Mouse (Mus musculus): ENCODE results near the gene Mcoln3. TPM values are rescaled to one million over a fixed set of nuclear protein-coding genes. Genes with fewer than 3 reads are reported as not detected.
A peak's percentile ranks its signal among the peaks of the same experiment; 100 is the strongest.

Gene Mcoln3
- polyA plus RNA-seq, 1 experiment from 2014 or later, result 3.9 TPM

- peaks cover 26% of the 10 kb centered on the region for H3K4me1 ChIP-seq
- WGBS, result 81% methylated on average over 2 of the region's 2 CpGs
- no peak overlapping the region for H3K27ac ChIP-seq
- H3K4me2 ChIP-seq, result no peak overlapping the region
- peaks cover 79% of the 10 kb centered on the region for H3K27me3 ChIP-seq
- ATAC-seq (ENCODE audit: insufficient number of reproducible peaks, insufficient read depth, low FRiP score, low TSS enrichment, low read depth), result no peak
- no peak overlapping the region for H3K4me3 ChIP-seq
- no peak overlapping the region for H3K9ac ChIP-seq
- no peaks in the 10 kb centered on the region for H3K9me3 ChIP-seq
- no peaks in the 10 kb centered on the region for H3K36me3 ChIP-seq
Observed at GRCm38 (mm10) chr3:146152913-146153312, 35.7 kb downstream of the Mcoln3 start.

- Histone ChIP-seq H3K27ac (no peak overlapping the region; the same call in 1 of the 2 replicates), H3K4me1 (peaks cover 26% of the 10 kb centered on the region), H3K4me3 (peak overlapping the region; percentile 13; the same call in 1 of the 2 replicates), H3K36me3 (no peaks in the 10 kb centered on the region), H3K9me3 (no peaks in the 10 kb centered on the region), H3K27me3 (peaks cover 69% of the 10 kb centered on the region), H3K9ac (no peak overlapping the region), H3K4me2 (peak overlapping the region; percentile 47)
- WGBS, result 10% methylated on average over 11 of the region's 12 CpGs
- peak; percentile 53; the same call in 1 of the 2 replicates for ATAC-seq (ENCODE audit: insufficient number of reproducible peaks, insufficient read depth, low FRiP score, low TSS enrichment, low read depth)
Observed at GRCm38 (mm10) chr3:146153862-146154611, 36.8 kb downstream of the Mcoln3 start.

- WGBS, result 79% methylated on average over 13 of the region's 13 CpGs
- peaks cover 13% of the 10 kb centered on the region for H3K4me1 ChIP-seq
Observed at GRCm38 (mm10) chr3:146155628-146156576, 38.7 kb downstream of the Mcoln3 start.

GRCm38 (mm10) chr3:146156811-146157210, 39.6 kb downstream of the Mcoln3 start:
- H3K4me3 ChIP-seq, result no peak overlapping the region
- no peak overlapping the region for H3K9ac ChIP-seq
- H3K27me3 ChIP-seq, result peaks cover 53% of the 10 kb centered on the region
- no peak overlapping the region for H3K4me2 ChIP-seq
- H3K36me3 ChIP-seq, result no peaks in the 10 kb centered on the region
- H3K4me1 ChIP-seq, result peaks cover 13% of the 10 kb centered on the region
- 77% methylated on average over 2 of the region's 2 CpGs for WGBS
- H3K27ac ChIP-seq, result no peak overlapping the region
- 0 out of 2 replicates have a peak, but pooled peaks cover 4% of the 10 kb centered on the region for H3K9me3 ChIP-seq
- ATAC-seq (ENCODE audit: insufficient number of reproducible peaks, insufficient read depth, low FRiP score, low TSS enrichment, low read depth), result no peak

More at GRCm38 (mm10) chr3:146155628-146156576, 38.7 kb downstream of the Mcoln3 start:
- no peak overlapping the region for H3K27ac ChIP-seq
- no peak overlapping the region for H3K9ac ChIP-seq
- H3K4me2 ChIP-seq, result no peak overlapping the region
- ATAC-seq (ENCODE audit: insufficient number of reproducible peaks, insufficient read depth, low FRiP score, low TSS enrichment, low read depth), result no peak
- H3K27me3 ChIP-seq, result peaks cover 62% of the 10 kb centered on the region
- H3K9me3 ChIP-seq, result 0 out of 2 replicates have a peak, but pooled peaks cover 4% of the 10 kb centered on the region
- H3K4me3 ChIP-seq, result no peak overlapping the region
- no peaks in the 10 kb centered on the region for H3K36me3 ChIP-seq

- ATAC-seq (ENCODE audit: insufficient number of reproducible peaks, insufficient read depth, low FRiP score, low TSS enrichment, low read depth), result no peak
- H3K4me1 ChIP-seq, result peaks cover 13% of the 10 kb centered on the region
- no peaks in the 10 kb centered on the region for H3K36me3 ChIP-seq
- H3K27me3 ChIP-seq, result peaks cover 43% of the 10 kb centered on the region
- 0 out of 2 replicates have a peak, but pooled peaks cover 4% of the 10 kb centered on the region for H3K9me3 ChIP-seq
- no peak overlapping the region for H3K4me3 ChIP-seq
- H3K4me2 ChIP-seq, result no peak overlapping the region
- no peak overlapping the region for H3K9ac ChIP-seq
- WGBS, result 30% methylated on average over 4 of the region's 4 CpGs
- H3K27ac ChIP-seq, result no peak overlapping the region
Observed at GRCm38 (mm10) chr3:146158039-146158438, 40.8 kb downstream of the Mcoln3 start.

GRCm38 (mm10) chr3:146159360-146159759, 42.1 kb downstream of the Mcoln3 start:
- no peak overlapping the region for H3K4me3 ChIP-seq
- H3K9me3 ChIP-seq, result 0 out of 2 replicates have a peak, but pooled peaks cover 4% of the 10 kb centered on the region
- H3K9ac ChIP-seq, result no peak overlapping the region
- ATAC-seq (ENCODE audit: insufficient number of reproducible peaks, insufficient read depth, low FRiP score, low TSS enrichment, low read depth), result no peak
- no peak overlapping the region for H3K4me2 ChIP-seq
- H3K4me1 ChIP-seq, result peaks cover 4% of the 10 kb centered on the region
- WGBS, result 89% methylated on average over 2 of the region's 2 CpGs
- H3K27me3 ChIP-seq, result peaks cover 44% of the 10 kb centered on the region
- no peaks in the 10 kb centered on the region for H3K36me3 ChIP-seq
- no peak overlapping the region for H3K27ac ChIP-seq

- Histone ChIP-seq H3K4me1 (no peaks in the 10 kb centered on the region), H3K9ac (no peak overlapping the region), H3K27me3 (peaks cover 21% of the 10 kb centered on the region), H3K36me3 (no peaks in the 10 kb centered on the region), H3K9me3 (0 out of 2 replicates have a peak, but pooled peaks cover 4% of the 10 kb centered on the region), H3K4me2 (no peak overlapping the region), H3K4me3 (no peak overlapping the region), H3K27ac (no peak overlapping the region)
- 77% methylated on average over 4 of the region's 4 CpGs for WGBS
- no peak for ATAC-seq (ENCODE audit: insufficient number of reproducible peaks, insufficient read depth, low FRiP score, low TSS enrichment, low read depth)
Observed at GRCm38 (mm10) chr3:146162197-146162596, 44.9 kb downstream of the Mcoln3 start.

GRCm38 (mm10) chr3:146169356-146169755, 52.1 kb downstream of the Mcoln3 start:
- no peak for ATAC-seq (ENCODE audit: insufficient number of reproducible peaks, insufficient read depth, low FRiP score, low TSS enrichment, low read depth)
- H3K9me3 ChIP-seq, result no peaks in the 10 kb centered on the region
- no peak overlapping the region for H3K4me2 ChIP-seq
- no peak overlapping the region for H3K4me3 ChIP-seq
- no peaks in the 10 kb centered on the region for H3K4me1 ChIP-seq
- H3K36me3 ChIP-seq, result no peaks in the 10 kb centered on the region
- no peaks in the 10 kb centered on the region for H3K27me3 ChIP-seq
- no peak overlapping the region for H3K27ac ChIP-seq
- H3K9ac ChIP-seq, result no peak overlapping the region
- 84% methylated on average over 4 of the region's 4 CpGs for WGBS

GRCm38 (mm10) chr3:146173030-146173429, 55.8 kb downstream of the Mcoln3 start:
- H3K4me1 ChIP-seq, result no peaks in the 10 kb centered on the region
- no peaks in the 10 kb centered on the region for H3K27me3 ChIP-seq
- no peak overlapping the region for H3K4me3 ChIP-seq
- H3K9ac ChIP-seq, result no peak overlapping the region
- no peaks in the 10 kb centered on the region for H3K36me3 ChIP-seq
- no peaks in the 10 kb centered on the region for H3K9me3 ChIP-seq
- no peak overlapping the region for H3K27ac ChIP-seq
- no peak overlapping the region for H3K4me2 ChIP-seq
- WGBS, result 80% methylated on average over 5 of the region's 5 CpGs
- ATAC-seq (ENCODE audit: insufficient number of reproducible peaks, insufficient read depth, low FRiP score, low TSS enrichment, low read depth), result no peak

GRCm38 (mm10) chr3:146174215-146174614, 57.0 kb downstream of the Mcoln3 start:
- H3K27ac ChIP-seq, result no peak overlapping the region
- H3K27me3 ChIP-seq, result no peaks in the 10 kb centered on the region
- no peaks in the 10 kb centered on the region for H3K9me3 ChIP-seq
- ATAC-seq (ENCODE audit: insufficient number of reproducible peaks, insufficient read depth, low FRiP score, low TSS enrichment, low read depth), result no peak
- no peak overlapping the region for H3K4me3 ChIP-seq
- H3K4me1 ChIP-seq, result no peaks in the 10 kb centered on the region
- no peaks in the 10 kb centered on the region for H3K36me3 ChIP-seq
- H3K9ac ChIP-seq, result no peak overlapping the region
- no peak overlapping the region for H3K4me2 ChIP-seq
- 85% methylated on average over 9 of the region's 9 CpGs for WGBS

GRCm38 (mm10) chr3:146177295-146177694, 60.0 kb downstream of the Mcoln3 start:
- no peak for ATAC-seq (ENCODE audit: insufficient number of reproducible peaks, insufficient read depth, low FRiP score, low TSS enrichment, low read depth)
- no peak overlapping the region for H3K4me3 ChIP-seq
- H3K27ac ChIP-seq, result no peak overlapping the region
- WGBS, result 73% methylated on average over 7 of the region's 7 CpGs
- H3K27me3 ChIP-seq, result no peaks in the 10 kb centered on the region
- H3K9ac ChIP-seq, result no peak overlapping the region
- H3K9me3 ChIP-seq, result no peaks in the 10 kb centered on the region
- H3K4me2 ChIP-seq, result peak overlapping the region; percentile 59
- H3K4me1 ChIP-seq, result no peaks in the 10 kb centered on the region
- no peaks in the 10 kb centered on the region for H3K36me3 ChIP-seq

Data from embryonic facial prominence, embryonic 13.5 days (tissue).